Mouse (Mus musculus): ENCODE data around the gene Pecam1. TPM values are rescaled to one million over a fixed set of nuclear protein-coding genes. Genes with fewer than 3 reads are reported as not detected.

The Pecam1 gene
- polyA plus RNA-seq, 1 experiment = 13.6 TPM

GRCm38 (mm10) chr11:106720379-106720778, 30.0 kb downstream of the Pecam1 start:
- no peak overlapping the region for H3K4me3 ChIP-seq (replicated peaks)
- H3K9me3 ChIP-seq = no peaks in the 10 kb centered on the region
- H3K27me3 ChIP-seq (replicated peaks) = no peaks in the 10 kb centered on the region
- H3K36me3 ChIP-seq (replicated peaks; ENCODE audit: low read length) = no peaks in the 10 kb centered on the region
- TF ChIP-seq FLI1 (IDR thresholded peaks at IDR 0.05; ENCODE audit: low read length) (no peak), GATA1 (IDR thresholded peaks at IDR 0.05; ENCODE audit: borderline replicate concordance, low read length) (no peak)
- H3K4me1 ChIP-seq = peaks cover 52% of the 10 kb centered on the region

- H3K27me3 ChIP-seq (replicated peaks) = no peaks in the 10 kb centered on the region
- TF ChIP-seq FLI1 (IDR thresholded peaks at IDR 0.05; ENCODE audit: low read length) (no peak), GATA1 (IDR thresholded peaks at IDR 0.05; ENCODE audit: borderline replicate concordance, low read length) (no peak)
- H3K36me3 ChIP-seq (replicated peaks; ENCODE audit: low read length) = peaks cover 24% of the 10 kb centered on the region
- no peaks in the 10 kb centered on the region for H3K9me3 ChIP-seq
- peak overlapping the region; percentile 47 for H3K4me3 ChIP-seq (replicated peaks)
- H3K4me1 ChIP-seq = peaks cover 62% of the 10 kb centered on the region
Observed at GRCm38 (mm10) chr11:106716568-106716967, 33.9 kb downstream of the Pecam1 start.

DNA sequence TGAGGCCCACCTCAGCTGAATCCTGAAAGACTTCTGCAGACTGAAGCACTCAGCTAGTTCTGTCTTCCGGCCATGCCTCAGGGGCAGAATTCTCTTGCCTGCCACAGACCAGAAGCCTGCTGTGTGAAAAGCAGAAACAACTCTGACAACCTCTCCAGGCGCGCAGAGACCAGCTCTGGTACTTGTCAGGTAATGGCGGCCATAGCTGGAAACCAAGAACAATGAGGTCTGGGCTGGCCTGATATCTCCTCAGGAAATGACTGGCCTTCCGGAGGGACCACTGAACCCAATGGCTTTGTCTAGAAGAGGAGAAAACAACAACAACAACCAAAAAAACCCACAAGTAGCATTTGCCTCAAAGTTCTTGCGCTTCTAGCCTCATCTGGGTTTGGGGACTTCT, 35.4 kb downstream of the Pecam1 start:
- Histone ChIP-seq H3K36me3 (replicated peaks; ENCODE audit: low read length) (peaks cover 37% of the 10 kb centered on the region), H3K4me1 (peaks cover 77% of the 10 kb centered on the region), H3K9me3 (no peaks in the 10 kb centered on the region), H3K27me3 (replicated peaks) (no peaks in the 10 kb centered on the region), H3K4me3 (replicated peaks) (peak overlapping the region; percentile 93)
- TF ChIP-seq FLI1 (IDR thresholded peaks at IDR 0.05; ENCODE audit: low read length) = peak; percentile 85
- TF ChIP-seq GATA1 (IDR thresholded peaks at IDR 0.05; ENCODE audit: borderline replicate concordance, low read length) = peak; percentile 61; the same call in 1 of the 3 replicates

GRCm38 (mm10) chr11:106710789-106711188, 39.6 kb downstream of the Pecam1 start:
- TF ChIP-seq GATA1 (IDR thresholded peaks at IDR 0.05; ENCODE audit: borderline replicate concordance, low read length) = no peak
- TF ChIP-seq FLI1 (IDR thresholded peaks at IDR 0.05; ENCODE audit: low read length) = no peak
- Histone ChIP-seq H3K36me3 (replicated peaks; ENCODE audit: low read length) (peaks cover 79% of the 10 kb centered on the region), H3K9me3 (no peaks in the 10 kb centered on the region), H3K4me3 (replicated peaks) (peak overlapping the region; percentile 55), H3K27me3 (replicated peaks) (no peaks in the 10 kb centered on the region), H3K4me1 (peaks cover 89% of the 10 kb centered on the region)

DNA sequence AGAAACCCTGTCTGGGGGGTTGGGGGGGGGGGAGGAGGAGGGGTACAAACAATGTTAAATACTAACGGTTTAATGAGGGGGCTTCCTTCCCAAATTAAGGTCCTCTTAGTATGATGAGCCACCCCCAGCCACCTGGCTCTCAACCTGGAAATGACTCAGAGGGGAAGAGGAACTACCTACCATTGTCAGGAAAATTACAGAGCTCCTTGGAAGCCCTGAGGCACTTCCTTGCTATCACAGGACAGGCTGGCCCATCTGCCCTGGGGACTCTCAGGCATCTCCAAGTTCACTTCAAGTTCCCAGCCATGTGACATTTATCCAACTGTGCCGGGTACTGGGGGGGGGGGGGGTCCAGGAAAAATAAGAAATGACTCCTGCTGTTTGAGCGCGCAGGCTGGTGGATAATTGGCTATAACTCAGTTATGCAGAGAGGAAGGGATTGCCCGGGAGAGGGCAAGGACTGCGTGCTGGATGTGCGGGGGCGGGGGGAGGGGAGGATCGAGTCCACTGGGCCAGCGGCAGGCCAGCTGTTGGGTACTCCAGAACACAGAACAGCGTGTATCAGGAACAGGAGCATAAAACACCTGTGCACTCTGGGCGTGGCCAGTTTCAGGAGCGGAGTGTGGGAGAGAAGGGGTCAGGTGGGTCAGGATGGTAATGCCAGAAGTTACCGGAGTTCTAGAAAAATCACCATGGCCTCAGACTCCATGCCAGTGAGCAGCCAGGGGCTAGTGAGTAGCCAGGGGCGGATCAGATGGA, 41.0 kb downstream of the Pecam1 start:
- no peaks in the 10 kb centered on the region for H3K9me3 ChIP-seq
- no peaks in the 10 kb centered on the region for H3K27me3 ChIP-seq (replicated peaks)
- H3K36me3 ChIP-seq (replicated peaks; ENCODE audit: low read length) = peaks cover 91% of the 10 kb centered on the region
- TF ChIP-seq FLI1 (IDR thresholded peaks at IDR 0.05; ENCODE audit: low read length) (no peak), GATA1 (IDR thresholded peaks at IDR 0.05; ENCODE audit: borderline replicate concordance, low read length) (no peak)
- peak overlapping the region; percentile 18 for H3K4me3 ChIP-seq (replicated peaks)
- H3K4me1 ChIP-seq = peaks cover 96% of the 10 kb centered on the region

DNA sequence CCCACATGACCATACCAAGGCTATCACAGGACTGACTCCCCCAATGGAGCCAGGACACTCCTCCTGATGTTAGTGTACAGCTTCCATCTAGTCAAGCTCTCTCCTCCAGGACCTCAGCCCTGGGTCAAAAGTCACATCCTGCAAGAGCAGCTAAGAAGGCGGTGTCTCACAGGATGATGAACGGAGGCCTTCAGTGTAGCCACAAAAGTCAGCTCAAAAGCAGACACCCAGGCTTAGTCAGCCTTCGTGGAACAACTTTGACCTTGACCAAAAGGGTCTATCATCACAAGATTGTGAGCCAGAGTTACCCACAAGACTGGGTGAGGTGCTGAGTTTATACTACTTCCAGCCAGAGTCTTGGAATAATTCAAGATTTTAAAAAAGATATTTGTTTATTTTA, 42.6 kb downstream of the Pecam1 start:
- H3K36me3 ChIP-seq (replicated peaks; ENCODE audit: low read length) = peaks cover 92% of the 10 kb centered on the region
- peaks cover 99% of the 10 kb centered on the region for H3K4me1 ChIP-seq
- no peaks in the 10 kb centered on the region for H3K9me3 ChIP-seq
- H3K27me3 ChIP-seq (replicated peaks) = no peaks in the 10 kb centered on the region
- peak overlapping the region; percentile 54 for H3K4me3 ChIP-seq (replicated peaks)
- TF ChIP-seq FLI1 (IDR thresholded peaks at IDR 0.05; ENCODE audit: low read length) (no peak), GATA1 (IDR thresholded peaks at IDR 0.05; ENCODE audit: borderline replicate concordance, low read length) (no peak)

DNA sequence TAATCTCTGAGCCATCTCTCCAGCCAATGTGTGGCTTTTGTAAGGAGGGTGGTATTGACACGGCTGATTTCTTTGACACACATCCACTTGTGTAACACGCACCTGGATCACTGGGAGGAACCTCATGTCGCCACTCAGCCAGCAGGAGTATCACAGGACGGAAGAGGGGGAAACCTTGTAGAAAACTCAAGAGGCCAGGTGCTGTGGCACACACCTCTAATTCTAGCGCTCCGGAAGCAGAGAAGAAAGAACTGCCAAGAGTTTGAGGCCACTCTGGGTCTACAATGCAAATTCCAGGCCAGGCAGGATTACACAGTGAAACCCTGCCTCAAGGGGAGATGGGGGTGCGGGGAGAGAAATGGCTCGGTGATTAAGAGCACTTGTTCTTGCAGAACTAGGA, 43.3 kb downstream of the Pecam1 start:
- Histone ChIP-seq H3K36me3 (replicated peaks; ENCODE audit: low read length) (peaks cover 93% of the 10 kb centered on the region), H3K27me3 (replicated peaks) (no peaks in the 10 kb centered on the region), H3K4me3 (replicated peaks) (no peak overlapping the region), H3K4me1 (peaks cover 99% of the 10 kb centered on the region), H3K9me3 (no peaks in the 10 kb centered on the region)
- TF ChIP-seq FLI1 (IDR thresholded peaks at IDR 0.05; ENCODE audit: low read length) = no peak
- no peak for TF ChIP-seq GATA1 (IDR thresholded peaks at IDR 0.05; ENCODE audit: borderline replicate concordance, low read length)

DNA sequence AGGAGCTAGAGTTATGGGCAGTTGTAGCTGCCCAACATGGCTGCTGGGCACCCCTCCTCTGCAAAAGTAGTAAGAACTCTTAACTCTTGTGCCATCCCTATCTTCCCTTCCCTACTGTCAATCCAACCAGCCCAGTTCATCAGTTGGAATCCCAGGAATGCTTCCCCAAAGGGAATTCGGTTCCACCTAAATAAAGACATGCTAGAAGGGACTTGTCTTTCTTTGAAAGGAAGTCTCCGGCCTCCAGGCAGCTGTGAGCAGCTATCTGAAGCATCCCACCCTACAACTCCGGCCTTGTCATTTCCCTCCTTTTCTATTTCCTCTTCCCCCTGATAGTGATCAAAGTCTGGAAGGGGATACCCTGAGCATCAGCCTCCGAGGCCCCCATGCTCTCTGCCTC, 44.2 kb downstream of the Pecam1 start:
- Histone ChIP-seq H3K4me1 (peaks cover 99% of the 10 kb centered on the region), H3K4me3 (replicated peaks) (no peak overlapping the region), H3K27me3 (replicated peaks) (no peaks in the 10 kb centered on the region), H3K9me3 (no peaks in the 10 kb centered on the region), H3K36me3 (replicated peaks; ENCODE audit: low read length) (peaks cover 93% of the 10 kb centered on the region)
- TF ChIP-seq FLI1 (IDR thresholded peaks at IDR 0.05; ENCODE audit: low read length) = no peak
- TF ChIP-seq GATA1 (IDR thresholded peaks at IDR 0.05; ENCODE audit: borderline replicate concordance, low read length) = no peak

GRCm38 (mm10) chr11:106704399-106705111, 45.9 kb downstream of the Pecam1 start:
- H3K9me3 ChIP-seq = no peaks in the 10 kb centered on the region
- peaks cover 96% of the 10 kb centered on the region for H3K4me1 ChIP-seq

DNA sequence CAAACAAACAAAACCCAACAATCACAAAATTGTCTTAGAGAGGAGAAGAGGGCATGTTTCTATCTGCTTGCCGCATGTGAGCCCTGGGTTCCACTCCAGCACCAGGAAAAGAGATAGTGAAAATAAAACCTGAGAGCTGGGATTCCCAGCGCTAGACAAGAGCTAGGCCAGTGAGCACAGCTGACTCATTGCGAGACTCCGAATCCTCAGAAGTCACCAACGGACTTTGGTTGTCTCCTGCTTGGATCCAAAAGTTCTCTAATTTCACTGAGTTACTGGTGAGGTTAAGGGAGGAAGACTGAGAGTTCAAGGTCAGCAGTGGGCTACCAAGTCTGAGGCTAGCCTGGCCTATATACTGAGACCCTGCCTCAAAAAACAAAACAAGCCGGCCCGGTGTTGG, 46.5 kb downstream of the Pecam1 start:
- H3K4me1 ChIP-seq = peaks cover 93% of the 10 kb centered on the region
- no peaks in the 10 kb centered on the region for H3K27me3 ChIP-seq (replicated peaks)
- no peak for TF ChIP-seq GATA1 (IDR thresholded peaks at IDR 0.05; ENCODE audit: borderline replicate concordance, low read length)
- no peak for TF ChIP-seq FLI1 (IDR thresholded peaks at IDR 0.05; ENCODE audit: low read length)
- no peaks in the 10 kb centered on the region for H3K9me3 ChIP-seq
- H3K36me3 ChIP-seq (replicated peaks; ENCODE audit: low read length) = peaks cover 93% of the 10 kb centered on the region
- H3K4me3 ChIP-seq (replicated peaks) = peak overlapping the region; percentile 53

More at GRCm38 (mm10) chr11:106704399-106705111, 45.9 kb downstream of the Pecam1 start:
- H3K27me3 ChIP-seq (replicated peaks) = no peaks in the 10 kb centered on the region
- TF ChIP-seq FLI1 (IDR thresholded peaks at IDR 0.05; ENCODE audit: low read length) (no peak), GATA1 (IDR thresholded peaks at IDR 0.05; ENCODE audit: borderline replicate concordance, low read length) (no peak)
- peak overlapping the region; percentile 50 for H3K4me3 ChIP-seq (replicated peaks)
- H3K36me3 ChIP-seq (replicated peaks; ENCODE audit: low read length) = peaks cover 93% of the 10 kb centered on the region

Measured in megakaryocyte, embryonic 14.5 days (primary cell).